Mouse (Mus musculus) c-Kit-negative CD71-positive TER-119-positive erythroid progenitor cells, embryonic 14.5 days (primary cell): ENCODE results near the gene Cd247.

Experiments used
- DNase-seq: peaks from one replicate; pipeline ENCODE4 v3.0.0-alpha.2; 2013; ENCODE audit warnings: low read depth, low spot score

Gene Cd247

GRCm38 (mm10) chr1:165775518-165776294 lies 12.8 kb upstream of the Cd247 start:
- peak; percentile 34 for DNase-seq

GRCm38 (mm10) chr1:165779954-165780585 lies 8.4 kb upstream of the Cd247 start:
- no peak for DNase-seq

GRCm38 (mm10) chr1:165780586-165781111 lies 7.8 kb upstream of the Cd247 start:
- no peak for DNase-seq

DNA sequence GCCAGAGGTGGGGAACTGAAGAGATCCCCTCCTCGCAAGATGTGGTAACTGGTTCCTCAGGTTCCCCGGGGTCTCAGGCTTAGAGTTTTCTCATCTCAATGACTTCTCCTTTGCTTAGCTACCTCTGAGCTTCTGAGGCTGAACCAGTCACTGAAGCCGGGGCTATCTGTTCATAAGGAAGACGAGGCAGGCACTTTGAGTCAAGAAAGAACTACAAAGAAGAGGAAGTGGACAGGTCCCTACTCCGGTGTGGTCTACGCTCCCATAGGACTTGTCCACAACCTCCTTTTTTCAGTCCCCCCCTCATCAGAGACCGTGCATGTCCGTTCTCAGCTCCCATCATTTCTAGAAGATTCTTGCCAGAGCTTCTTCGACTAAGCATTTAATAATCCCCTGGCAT lies 7.1 kb upstream of the Cd247 start:
- DNase-seq: no peak

- no peak for DNase-seq
Observed at GRCm38 (mm10) chr1:165781911-165782310, 6.6 kb upstream of the Cd247 start.

DNA sequence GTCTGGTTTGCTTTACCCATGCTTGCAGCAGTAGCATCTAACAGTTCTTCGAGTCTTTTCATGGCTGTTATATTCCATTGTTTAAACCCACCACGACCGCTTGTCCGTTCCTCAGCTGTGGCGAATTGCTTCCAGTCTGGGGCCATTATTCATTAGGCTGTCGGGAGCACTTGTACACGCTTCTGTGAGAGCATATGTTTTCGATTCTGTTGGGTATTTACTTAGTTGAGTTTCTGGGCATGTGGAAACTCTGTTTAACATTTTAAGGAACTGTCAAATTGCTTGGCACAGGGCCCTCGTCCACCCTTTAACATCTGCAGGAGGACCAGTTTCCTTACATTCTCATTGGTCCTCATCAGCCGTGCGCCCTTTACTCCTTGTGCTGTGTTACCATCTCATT lies 2.2 kb upstream of the Cd247 start:
- no peak for DNase-seq

DNA sequence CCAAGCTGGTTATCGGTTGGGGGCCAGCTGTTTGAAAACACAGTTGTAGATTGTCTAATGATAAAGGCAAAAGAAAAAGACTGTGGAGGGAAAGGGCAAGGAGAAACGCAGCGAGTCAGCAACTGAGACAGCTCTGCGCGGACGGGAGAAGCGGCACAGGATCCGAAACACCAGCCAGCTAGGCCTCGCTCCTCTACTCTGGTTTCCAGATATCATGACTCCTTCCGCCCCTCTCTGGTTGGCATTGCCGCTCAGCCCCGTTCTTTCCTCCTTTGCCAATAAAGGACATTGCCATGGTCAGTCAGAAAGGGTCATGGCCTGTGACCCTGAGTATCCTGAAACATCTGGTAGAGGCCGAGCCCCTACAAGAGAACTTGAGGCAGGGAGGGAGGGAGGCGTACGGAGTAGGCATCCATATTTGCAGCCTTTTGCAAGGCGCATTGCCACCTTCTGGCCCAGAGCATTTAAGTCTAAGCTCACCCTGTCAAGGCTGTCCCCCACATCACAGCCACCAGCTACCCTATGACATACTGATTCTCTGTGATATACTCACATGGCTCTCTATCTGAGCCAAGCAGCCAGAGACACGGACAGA lies 682 bp downstream of the Cd247 start:
- no peak for DNase-seq

DNA sequence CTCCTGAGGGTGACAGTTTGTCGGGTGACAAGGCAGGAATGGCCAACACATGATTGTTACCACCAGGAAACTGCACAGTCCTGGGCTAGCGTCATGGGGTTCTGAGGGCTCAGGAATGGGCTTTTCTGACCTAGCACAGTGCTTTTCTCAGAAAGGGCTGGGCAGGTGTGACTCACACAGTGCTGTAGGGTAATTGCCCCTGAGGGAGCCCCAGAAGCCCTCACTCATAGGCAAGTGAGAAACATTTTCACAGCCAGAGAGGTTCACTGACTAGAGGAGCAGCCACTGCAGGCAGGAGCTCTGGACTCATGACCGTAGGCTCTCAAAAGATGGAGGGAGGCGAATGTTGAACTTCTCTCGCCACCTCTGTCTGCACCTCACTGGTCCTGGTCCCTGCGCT lies 1.5 kb downstream of the Cd247 start:
- DNase-seq: no peak

- no peak for DNase-seq
Observed at GRCm38 (mm10) chr1:165790461-165791210, 2.2 kb downstream of the Cd247 start.

GRCm38 (mm10) chr1:165791411-165791810 lies 2.9 kb downstream of the Cd247 start:
- no peak for DNase-seq

- no peak for DNase-seq
Observed at GRCm38 (mm10) chr1:165801709-165802310, 13.3 kb downstream of the Cd247 start.

DNA sequence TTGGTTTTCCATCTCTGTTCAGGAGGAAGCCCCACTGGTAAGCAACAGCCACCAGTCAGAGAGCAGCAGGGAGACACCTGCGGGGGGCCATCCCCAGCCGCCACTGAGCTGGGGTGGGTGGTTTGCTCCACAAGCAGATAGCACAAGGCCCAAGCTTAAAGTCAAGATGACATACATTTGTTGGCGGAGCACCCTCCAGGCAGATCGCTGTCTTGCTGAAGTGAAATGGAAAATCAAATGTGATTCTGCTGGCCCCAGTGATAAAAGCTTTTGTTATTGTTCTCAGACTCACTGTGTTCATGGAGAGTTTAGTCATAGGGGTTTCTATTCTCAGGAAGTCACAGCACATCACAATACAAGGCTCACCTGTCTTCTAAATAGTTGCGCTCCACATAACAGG lies 14.6 kb downstream of the Cd247 start:
- no peak for DNase-seq

GRCm38 (mm10) chr1:165804133-165804532 lies 15.7 kb downstream of the Cd247 start:
- DNase-seq: no peak

GRCm38 (mm10) chr1:165810633-165811032 lies 22.2 kb downstream of the Cd247 start:
- no peak for DNase-seq

- no peak for DNase-seq
Observed at GRCm38 (mm10) chr1:165811170-165811569, 22.7 kb downstream of the Cd247 start.

DNA sequence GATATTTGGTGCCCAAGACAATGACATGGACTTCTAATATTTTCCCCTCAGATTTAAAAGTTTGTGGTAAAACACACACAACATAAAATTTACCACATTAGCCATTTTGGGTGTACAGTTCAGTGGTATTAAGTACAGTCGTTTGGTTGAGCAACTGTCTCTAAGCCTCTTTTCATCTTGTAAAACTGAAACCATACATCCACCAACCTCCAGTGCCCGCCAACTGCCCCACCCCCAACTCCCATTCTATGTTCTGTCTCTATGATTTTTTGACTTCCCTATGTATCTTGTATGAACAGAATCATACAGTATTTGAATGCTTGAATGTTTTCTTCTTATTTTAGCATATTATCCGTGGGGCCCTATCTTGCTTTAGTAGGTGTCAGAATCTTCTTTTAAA lies 24.3 kb downstream of the Cd247 start:
- DNase-seq: no peak

GRCm38 (mm10) chr1:165814116-165814515 lies 25.6 kb downstream of the Cd247 start:
- DNase-seq: no peak

- no peak for DNase-seq
Observed at GRCm38 (mm10) chr1:165814521-165815278, 26.2 kb downstream of the Cd247 start.

- no peak for DNase-seq
Observed at GRCm38 (mm10) chr1:165816391-165816790, 27.9 kb downstream of the Cd247 start.

DNA sequence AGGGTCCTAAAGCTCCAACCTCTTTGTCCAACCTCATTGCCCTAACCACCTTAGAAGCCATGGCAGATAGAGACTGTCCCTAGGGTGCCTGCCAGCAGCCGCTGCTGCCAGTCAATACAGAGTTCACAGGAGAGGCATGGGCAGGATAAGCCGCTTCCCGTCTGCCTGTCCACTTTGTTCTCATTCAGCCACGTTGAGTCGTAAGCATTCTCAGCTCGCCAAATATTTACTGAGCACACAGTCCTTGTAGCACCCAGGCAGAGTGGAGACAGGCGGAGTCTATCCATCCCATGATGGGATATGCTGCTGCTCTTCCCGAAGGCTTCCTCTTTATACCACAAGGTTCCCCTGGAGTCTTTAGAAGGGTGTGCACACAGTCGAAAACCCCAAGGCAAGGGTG lies 28.8 kb downstream of the Cd247 start:
- DNase-seq: no peak
